Mouse (Mus musculus) embryonic facial prominence, embryonic 14.5 days (tissue): ENCODE measurements at regions not wholly inside any gene's neighbourhood (a gene's known extent, or its start where the extent isn't known, plus 50 kb on each side); places are given as distances from the start of the nearest gene placed in this dataset.

ENCODE experiments used
- ATAC-seq: fragments of 200-750 bp; cut with Nextera tagmentation; 2 replicates; pipeline ENCODE4 v1.8.0; 2017; ENCODE audit warnings: low read depth, moderate number of reproducible peaks, moderate TSS enrichment
- DNase-seq: peaks from one replicate; pipeline ENCODE4 v3.0.0-alpha.2; 2015; ENCODE audit warnings: low spot score
- H3K27ac ChIP-seq: fragments of 300-500 bp; sonication (generic); replicated peaks from 2 replicates; pipeline ENCODE4 v1.5.1; 2014; ENCODE audit warnings: low read depth, mild to moderate bottlenecking, low read length, moderate library complexity
- H3K27me3 ChIP-seq: fragments of 300-500 bp; sonication (generic); replicated peaks from 2 replicates; pipeline ENCODE4 v1.6.1; 2014; ENCODE audit warnings: low read length; ENCODE audit not compliant: control insufficient read depth, insufficient read depth
- H3K36me3 ChIP-seq: fragments of 300-500 bp; sonication (generic); 2 replicates; pipeline ENCODE4 v1.6.1; 2014; ENCODE audit warnings: low read length, mixed read lengths; ENCODE audit not compliant: control insufficient read depth, insufficient read depth
- H3K4me1 ChIP-seq: fragments of 300-500 bp; sonication (generic); 2 replicates; pipeline ENCODE4 v1.6.1; 2014; ENCODE audit warnings: antibody characterized with exemption, low read length; ENCODE audit not compliant: control insufficient read depth, insufficient read depth
- H3K4me2 ChIP-seq: fragments of 300-500 bp; sonication (generic); 2 replicates; pipeline ENCODE4 v1.6.1; 2014; ENCODE audit warnings: low read depth, mild to moderate bottlenecking, low read length, moderate library complexity, mixed read lengths
- H3K4me3 ChIP-seq: fragments of 300-500 bp; sonication (generic); 2 replicates; pipeline ENCODE4 v1.5.1; 2014; ENCODE audit warnings: low read depth, mild to moderate bottlenecking, low read length
- H3K9ac ChIP-seq: fragments of 300-500 bp; sonication (generic); 2 replicates; pipeline ENCODE4 v1.6.1; 2014; ENCODE audit warnings: low read depth, mild to moderate bottlenecking, low read length, moderate library complexity, mixed read lengths
- H3K9me3 ChIP-seq: fragments of 300-500 bp; sonication (generic); 2 replicates; pipeline ENCODE4 v1.6.1; 2016; ENCODE audit warnings: low read length; ENCODE audit not compliant: control insufficient read depth
- WGBS: fragments of 180-500 bp; shearing (Covaris S2); extraction: QIAGEN DNeasy Blood & Tissue Kit; methylation state at CpG from one replicate; pipeline ENCODE4 v1.1.7; 2014; 5-methylcytosine and 5-hydroxymethylcytosine counted together

GRCm38 (mm10) chr1:33395733-33396132, 273.9 kb downstream of the Prim2 start:
- H3K27me3 ChIP-seq = no peaks in the 10 kb centered on the region
- no peak for DNase-seq
- no peak overlapping the region for H3K4me2 ChIP-seq
- no peak for ATAC-seq
- no peak overlapping the region for H3K9ac ChIP-seq
- no peaks in the 10 kb centered on the region for H3K9me3 ChIP-seq
- no peaks in the 10 kb centered on the region for H3K36me3 ChIP-seq
- no peaks in the 10 kb centered on the region for H3K4me1 ChIP-seq
- WGBS = 77% methylated on average over 10 of the region's 10 CpGs
- no peak overlapping the region for H3K4me3 ChIP-seq
- H3K27ac ChIP-seq = no peak overlapping the region

GRCm38 (mm10) chr1:33394989-33395594, 274.5 kb downstream of the Prim2 start:
- WGBS = 75% methylated on average over 5 of the region's 5 CpGs
- H3K36me3 ChIP-seq = no peaks in the 10 kb centered on the region
- no peaks in the 10 kb centered on the region for H3K9me3 ChIP-seq
- no peaks in the 10 kb centered on the region for H3K4me1 ChIP-seq
- H3K27me3 ChIP-seq = no peaks in the 10 kb centered on the region
- no peak overlapping the region for H3K9ac ChIP-seq
- no peak overlapping the region for H3K4me3 ChIP-seq
- ATAC-seq (no peak), DNase-seq (no peak)
- H3K4me2 ChIP-seq = no peak overlapping the region
- H3K27ac ChIP-seq = no peak overlapping the region

GRCm38 (mm10) chr1:33370796-33371195, 298.8 kb downstream of the Prim2 start:
- H3K4me2 ChIP-seq = no peak overlapping the region
- no peak for DNase-seq
- H3K9ac ChIP-seq = no peak overlapping the region
- H3K4me3 ChIP-seq = no peak overlapping the region
- H3K36me3 ChIP-seq = no peaks in the 10 kb centered on the region
- ATAC-seq = no peak
- H3K27me3 ChIP-seq = no peaks in the 10 kb centered on the region
- no peak overlapping the region for H3K27ac ChIP-seq
- H3K9me3 ChIP-seq = no peaks in the 10 kb centered on the region
- no peaks in the 10 kb centered on the region for H3K4me1 ChIP-seq
- WGBS = 65% methylated on average over 7 of the region's 7 CpGs

- Histone ChIP-seq H3K9ac (no peak overlapping the region), H3K36me3 (no peaks in the 10 kb centered on the region), H3K4me1 (no peaks in the 10 kb centered on the region; the same call in 1 of the 2 replicates), H3K27me3 (no peaks in the 10 kb centered on the region), H3K4me3 (no peak overlapping the region), H3K9me3 (no peaks in the 10 kb centered on the region), H3K27ac (no peak overlapping the region), H3K4me2 (no peak overlapping the region)
- DNase-seq (no peak), ATAC-seq (no peak)
- 39% methylated on average over 13 of the region's 13 CpGs for WGBS
Measured at GRCm38 (mm10) chr1:33362688-33363426, 306.7 kb downstream of the Prim2 start.

DNA sequence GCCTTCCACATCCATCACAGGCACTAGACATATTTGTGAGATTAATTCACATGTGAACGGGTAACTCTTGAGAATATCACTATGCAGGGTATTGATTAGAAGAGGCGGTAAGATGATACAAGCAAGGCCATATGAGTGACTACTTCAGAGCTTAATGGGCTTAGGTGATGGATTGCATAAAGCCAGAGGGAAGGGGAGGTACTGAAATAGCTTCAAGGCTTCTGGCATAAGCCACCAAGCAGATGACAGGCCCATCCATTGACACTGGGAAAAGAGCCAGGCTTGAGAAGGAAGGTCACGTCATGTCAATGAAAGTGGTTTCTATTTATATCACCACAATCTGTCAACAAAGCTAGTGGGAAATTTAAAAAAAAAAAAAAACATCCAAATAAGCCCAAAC, 335.5 kb downstream of the Prim2 start:
- H3K4me3 ChIP-seq = no peak overlapping the region
- H3K4me1 ChIP-seq = no peaks in the 10 kb centered on the region
- no peak overlapping the region for H3K4me2 ChIP-seq
- no peak overlapping the region for H3K27ac ChIP-seq
- ATAC-seq (no peak), DNase-seq (peak; percentile 2)
- H3K9ac ChIP-seq = no peak overlapping the region
- H3K36me3 ChIP-seq = no peaks in the 10 kb centered on the region
- no peaks in the 10 kb centered on the region for H3K9me3 ChIP-seq
- H3K27me3 ChIP-seq = no peaks in the 10 kb centered on the region
- 57% methylated on average over 3 of the region's 3 CpGs for WGBS
